Mouse (Mus musculus) right cerebral cortex, postnatal 14 days (tissue): ENCODE data around the gene Gzmg.
"Not testable (repeated sequence)": the region's sequence is repeated elsewhere in the genome, so short reads cannot be mapped to it uniquely, and the experiment has no call there.

ENCODE experiments used
- DNase-seq: peaks from one replicate; pipeline ENCODE4 v3.0.0; 2022

Gene Gzmg

GRCm38 (mm10) chr14:56159479-56159878, at the start of gene Gzmg:
TSS of gene Gzmg (minus strand) at chr14:56159579.
- not testable (repeated sequence) for DNase-seq

GRCm38 (mm10) chr14:56205613-56206012, 46.2 kb upstream of the Gzmg start:
- DNase-seq = no peak

GRCm38 (mm10) chr14:56205021-56205420, 45.6 kb upstream of the Gzmg start:
- peak; percentile 30 for DNase-seq

GRCm38 (mm10) chr14:56203975-56204374, 44.6 kb upstream of the Gzmg start:
- peak; percentile 64 for DNase-seq

GRCm38 (mm10) chr14:56186946-56187345, 27.6 kb upstream of the Gzmg start:
- DNase-seq = no peak

- DNase-seq = no peak
Observed at GRCm38 (mm10) chr14:56186521-56186920, 27.1 kb upstream of the Gzmg start.

GRCm38 (mm10) chr14:56177651-56178050, 18.3 kb upstream of the Gzmg start:
- peak; percentile 42 for DNase-seq

- no peak for DNase-seq
Observed at GRCm38 (mm10) chr14:56174499-56174898, 15.1 kb upstream of the Gzmg start, which contains the start of gene Gzmn. TSS of gene Gzmn (minus strand) at chr14:56174599.

- DNase-seq = no peak
Observed at GRCm38 (mm10) chr14:56173396-56173795, 14.0 kb upstream of the Gzmg start.

GRCm38 (mm10) chr14:56172744-56173143, 13.4 kb upstream of the Gzmg start:
- no peak for DNase-seq

GRCm38 (mm10) chr14:56168009-56168408, 8.6 kb upstream of the Gzmg start:
- no peak for DNase-seq

- DNase-seq = no peak
Observed at GRCm38 (mm10) chr14:56162109-56162508, 2.7 kb upstream of the Gzmg start.

GRCm38 (mm10) chr14:56155340-56155739, 4.0 kb downstream of the Gzmg start:
- DNase-seq = no peak

GRCm38 (mm10) chr14:56133675-56134074, 25.7 kb downstream of the Gzmg start:
- DNase-seq = not testable (repeated sequence)

- DNase-seq = not testable (repeated sequence)
Observed at GRCm38 (mm10) chr14:56132508-56132907, 26.9 kb downstream of the Gzmg start, which contains the start of gene Gzmd. TSS of gene Gzmd (minus strand) at chr14:56132608.

GRCm38 (mm10) chr14:56128341-56128740, 31.0 kb downstream of the Gzmg start:
- DNase-seq = no peak

GRCm38 (mm10) chr14:56123516-56123915, 35.9 kb downstream of the Gzmg start:
- no peak for DNase-seq

GRCm38 (mm10) chr14:56120525-56120924, 38.9 kb downstream of the Gzmg start, which contains the start of gene Gzme:
TSS of gene Gzme (minus strand) at chr14:56120625.
- no peak for DNase-seq

GRCm38 (mm10) chr14:56115531-56116310, 43.7 kb downstream of the Gzmg start:
- DNase-seq = not testable (repeated sequence)
